Mouse (Mus musculus) urinary bladder, adult 18-20 months (tissue): Measurements from ENCODE around the gene Kank4.
"Not testable (repeated sequence)": the region's sequence is repeated elsewhere in the genome, so short reads cannot be mapped to it uniquely, and the experiment has no call there.

Experiments used
- DNase-seq, 2 experiments: peaks; one replicate each; pipeline ENCODE4 v3.0.0; 2022; ENCODE audit warnings: low spot score in 2 of 2, mixed read lengths in 2 of 2

The Kank4 gene

GRCm38 (mm10) chr4:98831726-98832125 is 14.4 kb upstream of the Kank4 start:
- no peak for DNase-seq

DNA sequence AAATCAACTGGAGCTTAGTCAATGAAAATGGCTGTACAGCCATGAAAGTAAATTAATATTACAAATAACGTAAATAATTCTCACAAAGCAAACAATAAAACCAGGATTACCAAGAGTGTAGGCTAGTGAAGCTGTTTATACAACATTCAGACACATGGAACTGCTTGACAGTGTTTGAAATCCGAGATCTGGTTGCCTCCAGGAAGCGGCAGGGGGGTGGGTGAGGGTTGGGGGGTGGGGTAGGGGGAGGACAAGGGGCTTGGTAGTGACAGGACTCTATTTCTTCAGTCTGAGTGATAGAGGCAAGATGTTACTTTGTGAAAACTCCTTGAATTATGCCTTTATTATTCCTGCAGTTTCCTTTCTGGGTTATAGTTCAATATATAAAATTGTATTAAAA is 9.4 kb upstream of the Kank4 start:
- DNase-seq, result no peak

GRCm38 (mm10) chr4:98823740-98824139 is 6.4 kb upstream of the Kank4 start, which contains the start of gene I0C0044D17Rik:
TSS of gene I0C0044D17Rik (minus strand) at chr4:98823840.
- not testable (repeated sequence) for DNase-seq

- DNase-seq, result no peak
These were observed 5.7 kb upstream of the Kank4 start for GRCm38 (mm10) chr4:98823047-98823446.

GRCm38 (mm10) chr4:98822478-98822877 is 5.1 kb upstream of the Kank4 start:
- DNase-seq, result no peak

DNA sequence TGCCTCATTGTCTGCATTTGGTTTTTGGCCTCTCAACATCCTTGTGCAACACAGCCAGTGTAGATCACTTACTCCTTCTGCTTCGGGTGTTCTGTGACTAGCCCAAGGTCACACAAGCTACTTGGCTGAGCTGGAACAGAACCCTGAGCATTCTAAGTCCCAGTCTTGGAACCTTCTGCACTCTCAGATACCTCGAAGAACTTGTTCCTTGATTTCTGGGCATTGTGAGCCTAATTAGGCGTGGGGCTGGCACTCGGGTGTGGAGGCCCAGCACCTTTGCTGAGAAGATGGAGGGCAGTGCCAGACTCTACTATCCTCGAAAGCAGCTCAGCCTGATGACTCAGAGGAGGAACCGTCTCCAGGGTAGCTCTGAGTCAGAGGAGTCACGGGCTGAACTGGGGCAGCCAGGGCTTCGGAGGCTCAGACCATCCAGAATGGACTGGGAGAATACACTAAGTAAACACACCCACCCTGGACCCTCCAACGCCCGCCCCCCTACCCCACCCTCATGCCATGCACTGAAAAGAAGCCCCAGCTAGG is 1.9 kb upstream of the Kank4 start:
- DNase-seq, result peak; percentile 5 to 19

GRCm38 (mm10) chr4:98816807-98817183 is 542 bp downstream of the Kank4 start:
- DNase-seq, result no peak

- DNase-seq, result no peak
These were observed 11.0 kb downstream of the Kank4 start for GRCm38 (mm10) chr4:98806306-98806705.

- DNase-seq, result no peak
These were observed 11.9 kb downstream of the Kank4 start for GRCm38 (mm10) chr4:98805291-98806048.

DNA sequence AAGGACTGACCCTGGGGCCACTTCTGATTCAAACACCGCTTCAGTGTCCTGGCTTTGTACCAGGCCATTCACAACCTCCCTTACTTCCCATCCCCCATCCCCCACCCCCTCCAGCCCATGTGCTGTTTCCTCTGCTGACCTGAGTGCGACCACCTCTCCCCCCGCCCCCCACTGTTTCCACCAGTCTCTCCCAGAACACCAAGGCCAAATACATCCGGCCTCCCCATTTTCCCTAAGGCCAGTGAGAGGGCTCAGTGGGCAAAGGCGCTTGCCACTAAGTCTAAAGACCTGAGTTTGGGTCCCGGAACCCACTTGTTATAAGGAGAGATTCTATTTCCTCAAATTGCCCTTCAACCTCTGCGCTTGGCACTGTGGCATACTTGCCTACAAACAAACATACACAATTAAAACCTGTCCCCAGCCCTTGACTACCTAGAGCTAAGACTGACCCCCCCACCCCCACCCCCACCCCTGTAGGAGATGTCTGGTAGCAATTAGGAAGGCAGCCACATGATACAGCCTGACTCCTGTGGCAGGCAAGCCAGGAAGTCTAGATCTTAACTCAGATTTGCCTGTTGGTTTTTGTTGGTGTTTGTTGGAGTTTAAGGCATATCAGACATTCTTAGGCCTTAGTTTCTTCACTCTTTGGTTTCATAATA is 12.7 kb downstream of the Kank4 start:
- no peak for DNase-seq

GRCm38 (mm10) chr4:98801775-98802174 is 15.6 kb downstream of the Kank4 start:
- no peak for DNase-seq

- DNase-seq, result no peak
These were observed 16.5 kb downstream of the Kank4 start for GRCm38 (mm10) chr4:98800824-98801223.

DNA sequence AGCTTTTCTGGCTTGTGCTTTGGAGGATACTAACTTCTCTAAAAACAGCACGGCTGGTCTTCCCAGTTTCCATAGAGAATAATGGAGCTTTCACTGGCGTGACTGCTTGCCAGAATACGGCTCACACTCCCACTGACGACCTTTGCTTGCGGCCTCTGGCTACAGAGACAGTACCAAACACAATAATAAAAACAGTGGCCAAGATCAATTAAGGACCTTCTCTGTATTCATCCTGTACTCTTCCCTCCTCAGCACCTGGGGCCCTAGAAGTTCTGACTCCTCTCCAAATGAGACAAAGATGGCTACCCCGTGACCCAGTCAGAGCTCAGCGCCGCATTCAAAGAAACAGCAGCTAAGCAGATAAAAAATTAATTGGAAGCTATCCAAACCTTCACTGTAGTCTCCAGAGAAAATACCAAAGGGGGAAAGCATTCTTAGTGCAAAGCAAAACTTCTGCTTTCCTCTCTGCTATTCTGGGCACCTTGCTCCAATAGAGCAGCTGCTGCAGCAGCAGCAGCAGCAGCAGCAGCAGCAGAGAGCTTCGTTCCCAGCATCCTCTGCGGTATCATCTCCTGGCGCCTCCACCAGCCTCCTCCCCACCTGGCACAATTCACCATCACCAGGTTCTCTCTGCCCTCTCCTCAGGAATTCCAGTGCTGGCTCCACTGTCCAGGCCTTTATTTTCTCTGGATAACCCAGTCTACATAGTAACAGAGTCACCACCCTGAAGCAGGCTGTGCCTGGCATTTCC is 20.6 kb downstream of the Kank4 start:
- DNase-seq, result peak in 1 of 2 experiments; percentile 25

DNA sequence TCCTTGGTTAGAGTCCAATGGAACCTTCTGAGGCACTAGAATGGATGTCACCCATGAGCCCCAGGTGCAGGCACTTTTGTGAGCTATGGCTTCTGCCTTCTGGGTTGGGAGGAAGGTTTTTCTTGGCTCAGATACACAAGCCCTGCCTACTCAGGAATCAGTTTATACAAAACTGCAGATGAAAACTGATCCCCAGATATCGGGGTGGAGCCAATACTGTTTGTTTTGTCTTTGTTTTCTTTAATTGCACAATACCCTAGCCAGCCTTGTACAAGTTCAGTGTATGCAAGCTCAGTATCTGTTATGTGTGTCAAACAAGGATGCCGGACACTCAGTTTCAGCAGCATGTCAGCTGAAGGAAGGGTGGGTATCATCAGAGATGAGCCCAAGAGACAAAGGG is 22.1 kb downstream of the Kank4 start:
- DNase-seq, result peak in 1 of 2 experiments; percentile 15

DNA sequence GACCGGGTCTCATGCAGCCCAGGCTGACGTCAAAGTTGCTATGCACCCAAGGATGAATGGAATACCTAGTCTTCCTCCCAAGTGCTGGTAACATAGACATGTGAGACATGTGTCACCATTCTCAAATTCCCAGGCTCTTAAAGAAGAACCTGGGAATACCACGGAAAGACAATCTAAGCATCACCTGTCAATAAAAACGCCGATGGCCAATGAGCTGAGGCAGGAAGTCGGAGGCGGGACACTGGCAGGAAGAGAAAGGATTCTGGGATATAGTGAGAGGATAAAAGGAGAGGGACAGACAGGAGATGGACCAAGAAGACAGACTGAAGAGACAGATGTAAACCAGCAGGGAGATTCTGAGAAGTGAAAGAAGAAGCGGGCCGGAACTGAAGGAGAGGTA is 23.9 kb downstream of the Kank4 start:
- no peak for DNase-seq

DNA sequence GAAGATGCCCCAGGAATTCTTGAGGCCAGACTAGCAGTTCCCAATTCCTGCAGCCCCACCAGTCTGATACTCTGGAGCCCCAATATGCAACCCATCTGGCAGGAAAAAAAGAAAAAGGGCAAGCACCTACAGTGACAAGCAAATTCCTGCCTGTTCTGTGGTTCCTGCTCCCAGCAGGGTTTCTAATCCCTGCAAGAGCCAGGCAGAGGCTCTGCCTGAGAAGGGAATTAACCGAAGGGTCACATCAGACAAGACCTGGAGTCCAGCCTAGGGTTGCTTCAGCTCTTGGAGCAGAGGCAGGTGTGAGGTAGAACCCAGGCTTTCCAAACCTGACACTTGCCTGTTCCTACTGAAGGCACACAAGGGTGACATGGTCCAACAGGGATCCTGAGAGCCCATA is 26.6 kb downstream of the Kank4 start:
- no peak for DNase-seq

- no peak for DNase-seq
These were observed 27.5 kb downstream of the Kank4 start for GRCm38 (mm10) chr4:98789861-98790311.

DNA sequence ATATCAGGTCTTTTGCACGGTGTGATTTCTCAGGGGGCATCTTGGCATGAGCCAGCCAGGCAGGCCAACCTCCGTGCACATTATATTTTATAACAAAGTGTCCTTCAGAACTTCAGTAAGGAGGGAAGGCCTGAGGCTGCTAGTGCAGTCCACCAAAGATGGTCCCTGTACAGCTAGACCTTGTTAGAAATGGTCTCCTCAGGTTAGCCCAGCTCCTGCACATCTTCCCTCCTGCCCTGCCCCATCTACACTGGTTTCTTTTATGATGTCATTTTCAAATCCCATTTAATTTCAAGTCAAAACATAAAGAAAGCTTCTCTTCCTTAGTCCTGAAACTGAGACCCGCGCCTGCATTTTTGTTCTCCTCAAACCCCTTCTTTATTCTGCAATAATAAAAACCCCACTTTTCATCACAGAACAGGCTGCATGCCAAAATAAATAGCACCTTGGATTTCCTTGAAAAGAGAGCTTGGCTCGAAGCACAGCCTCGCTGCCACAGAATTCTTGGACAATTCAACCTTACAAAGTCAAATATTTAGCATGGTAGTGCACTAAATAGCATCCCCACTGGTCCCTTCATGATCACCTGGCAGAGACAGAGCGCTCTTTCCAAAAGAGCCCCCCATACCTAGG is 28.1 kb downstream of the Kank4 start:
- no peak for DNase-seq

DNA sequence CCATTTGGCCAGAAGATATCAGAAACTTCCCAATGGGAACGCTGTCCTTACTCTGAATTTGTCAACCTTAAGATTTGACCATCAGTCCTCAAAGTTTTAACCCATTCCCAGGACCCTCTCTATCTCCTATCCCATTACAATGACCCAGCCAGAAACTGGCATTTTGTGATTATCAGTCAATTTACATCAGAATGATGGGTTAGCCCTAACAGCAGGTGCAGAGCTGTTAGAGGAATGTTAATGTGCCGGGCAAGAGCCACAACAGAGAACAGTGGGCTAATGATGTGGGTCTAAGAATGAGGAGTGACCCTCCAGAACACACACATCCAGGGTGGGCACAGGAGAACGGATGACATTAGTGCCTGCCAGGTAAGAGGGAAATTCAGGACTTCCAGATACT is 31.1 kb downstream of the Kank4 start:
- no peak for DNase-seq

- no peak for DNase-seq
These were observed 31.5 kb downstream of the Kank4 start for GRCm38 (mm10) chr4:98785851-98786250.

DNA sequence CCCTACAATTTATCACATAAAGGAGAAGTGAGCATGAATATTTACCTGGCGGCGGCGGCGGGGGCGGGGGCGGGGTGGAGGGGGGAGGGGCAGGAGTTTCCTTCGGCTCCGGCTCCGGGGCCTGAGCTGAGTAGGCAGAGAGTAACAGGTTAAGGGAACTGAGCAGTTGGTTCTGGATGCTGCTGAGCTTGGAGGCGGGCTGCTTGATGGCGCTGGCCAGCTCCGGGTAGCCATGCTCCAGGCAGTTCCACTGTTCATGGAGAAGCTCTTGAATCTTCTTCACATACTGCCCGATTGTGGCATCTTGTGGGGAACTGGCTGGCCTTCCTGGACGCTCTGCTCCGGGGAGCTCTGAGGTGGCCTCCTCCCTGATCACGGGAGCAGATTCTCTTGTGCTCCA is 39.1 kb downstream of the Kank4 start:
- no peak for DNase-seq

GRCm38 (mm10) chr4:98777464-98777863 is 39.9 kb downstream of the Kank4 start:
- DNase-seq, result no peak
